Mouse (Mus musculus): ENCODE data around the gene Klhl40. TPM values are rescaled to one million over a fixed set of nuclear protein-coding genes. Genes with fewer than 3 reads are reported as not detected.

Klhl40 gene
- polyA plus RNA-seq, 1 experiment from 2014 or later, result 1.1 TPM

DNA sequence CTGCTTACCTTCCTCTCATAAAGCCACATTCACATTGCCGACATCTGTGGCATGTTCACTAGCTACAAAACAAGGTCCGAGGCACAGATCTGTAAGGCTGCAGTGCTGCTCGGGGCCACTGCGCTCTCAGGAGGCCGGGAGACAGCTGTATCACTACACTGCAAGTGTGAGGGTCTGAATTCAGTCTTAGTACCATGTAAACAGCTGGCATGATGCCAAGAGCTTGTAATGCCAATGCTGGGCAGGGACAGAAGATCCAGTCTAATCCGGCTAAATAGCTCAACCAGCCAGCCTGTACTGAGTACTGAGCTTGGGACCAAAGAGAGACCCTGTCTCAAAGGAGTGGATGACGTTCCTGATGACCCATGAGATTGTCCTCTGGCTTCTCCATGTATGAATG, 46.6 kb downstream of the Klhl40 start:
- Histone ChIP-seq H3K36me3 (ENCODE audit: control insufficient read depth, insufficient read depth, low read length) (no peaks in the 10 kb centered on the region), H3K4me3 (replicated peaks; ENCODE audit: low read depth, low read length) (no peak overlapping the region), H3K27me3 (ENCODE audit: control insufficient read depth, insufficient read depth, low read length) (no peaks in the 10 kb centered on the region), H3K27ac (replicated peaks; ENCODE audit: low read depth, low read length) (no peak overlapping the region), H3K4me2 (ENCODE audit: low read length) (no peak overlapping the region), H3K4me1 (ENCODE audit: control insufficient read depth, insufficient read depth, low read length) (peaks cover 4% of the 10 kb centered on the region; the same call in 1 of the 2 replicates), H3K9me3 (ENCODE audit: control insufficient read depth, low read length) (no peaks in the 10 kb centered on the region), H3K9ac (replicated peaks; ENCODE audit: low read length) (no peak overlapping the region)
- DNase-seq, result peak; percentile 72
- 70% methylated on average over 7 of the region's 7 CpGs for WGBS
- no peak for ATAC-seq (ENCODE audit: low FRiP score, low TSS enrichment)

GRCm38 (mm10) chr9:121826356-121826755, 48.9 kb downstream of the Klhl40 start:
- Histone ChIP-seq H3K4me2 (ENCODE audit: low read length) (no peak overlapping the region), H3K4me1 (ENCODE audit: control insufficient read depth, insufficient read depth, low read length) (peaks cover 4% of the 10 kb centered on the region; the same call in 1 of the 2 replicates), H3K36me3 (ENCODE audit: control insufficient read depth, insufficient read depth, low read length) (no peaks in the 10 kb centered on the region), H3K4me3 (replicated peaks; ENCODE audit: low read depth, low read length) (no peak overlapping the region), H3K27me3 (ENCODE audit: control insufficient read depth, insufficient read depth, low read length) (no peaks in the 10 kb centered on the region), H3K27ac (replicated peaks; ENCODE audit: low read depth, low read length) (no peak overlapping the region), H3K9ac (replicated peaks; ENCODE audit: low read length) (no peak overlapping the region), H3K9me3 (ENCODE audit: control insufficient read depth, low read length) (no peaks in the 10 kb centered on the region)
- no peak for DNase-seq
- no peak for ATAC-seq (ENCODE audit: low FRiP score, low TSS enrichment)
- WGBS, result 95% methylated on average over 3 of the region's 3 CpGs

GRCm38 (mm10) chr9:121828314-121828713, 50.9 kb downstream of the Klhl40 start:
- no peak overlapping the region for H3K27ac ChIP-seq (replicated peaks; ENCODE audit: low read depth, low read length)
- DNase-seq (no peak), ATAC-seq (ENCODE audit: low FRiP score, low TSS enrichment) (no peak)
- H3K4me1 ChIP-seq (ENCODE audit: control insufficient read depth, insufficient read depth, low read length), result no peaks in the 10 kb centered on the region
- H3K4me2 ChIP-seq (ENCODE audit: low read length), result no peak overlapping the region
- H3K9ac ChIP-seq (replicated peaks; ENCODE audit: low read length), result no peak overlapping the region
- no peak overlapping the region for H3K4me3 ChIP-seq (replicated peaks; ENCODE audit: low read depth, low read length)
- no peaks in the 10 kb centered on the region for H3K36me3 ChIP-seq (ENCODE audit: control insufficient read depth, insufficient read depth, low read length)
- no peaks in the 10 kb centered on the region for H3K9me3 ChIP-seq (ENCODE audit: control insufficient read depth, low read length)
- 80% methylated on average over 6 of the region's 6 CpGs for WGBS
- H3K27me3 ChIP-seq (ENCODE audit: control insufficient read depth, insufficient read depth, low read length), result no peaks in the 10 kb centered on the region

- Histone ChIP-seq H3K4me2 (ENCODE audit: low read length) (no peak overlapping the region), H3K36me3 (ENCODE audit: control insufficient read depth, insufficient read depth, low read length) (no peaks in the 10 kb centered on the region), H3K9me3 (ENCODE audit: control insufficient read depth, low read length) (no peaks in the 10 kb centered on the region), H3K4me3 (replicated peaks; ENCODE audit: low read depth, low read length) (no peak overlapping the region), H3K27me3 (ENCODE audit: control insufficient read depth, insufficient read depth, low read length) (no peaks in the 10 kb centered on the region), H3K9ac (replicated peaks; ENCODE audit: low read length) (no peak overlapping the region), H3K27ac (replicated peaks; ENCODE audit: low read depth, low read length) (no peak overlapping the region), H3K4me1 (ENCODE audit: control insufficient read depth, insufficient read depth, low read length) (no peaks in the 10 kb centered on the region)
- WGBS, result 76% methylated on average over 7 of the region's 7 CpGs
- DNase-seq (no peak), ATAC-seq (ENCODE audit: low FRiP score, low TSS enrichment) (no peak)
Observed at GRCm38 (mm10) chr9:121829270-121829992, 52.0 kb downstream of the Klhl40 start.

GRCm38 (mm10) chr9:121830243-121830955, 53.0 kb downstream of the Klhl40 start:
- Histone ChIP-seq H3K27me3 (ENCODE audit: control insufficient read depth, insufficient read depth, low read length) (no peaks in the 10 kb centered on the region), H3K9ac (replicated peaks; ENCODE audit: low read length) (no peak overlapping the region), H3K27ac (replicated peaks; ENCODE audit: low read depth, low read length) (no peak overlapping the region), H3K36me3 (ENCODE audit: control insufficient read depth, insufficient read depth, low read length) (no peaks in the 10 kb centered on the region), H3K4me1 (ENCODE audit: control insufficient read depth, insufficient read depth, low read length) (no peaks in the 10 kb centered on the region), H3K4me2 (ENCODE audit: low read length) (no peak overlapping the region), H3K4me3 (replicated peaks; ENCODE audit: low read depth, low read length) (no peak overlapping the region), H3K9me3 (ENCODE audit: control insufficient read depth, low read length) (no peaks in the 10 kb centered on the region)
- DNase-seq (peak; percentile 54), ATAC-seq (ENCODE audit: low FRiP score, low TSS enrichment) (no peak)
- WGBS, result 81% methylated on average over 6 of the region's 6 CpGs

DNA sequence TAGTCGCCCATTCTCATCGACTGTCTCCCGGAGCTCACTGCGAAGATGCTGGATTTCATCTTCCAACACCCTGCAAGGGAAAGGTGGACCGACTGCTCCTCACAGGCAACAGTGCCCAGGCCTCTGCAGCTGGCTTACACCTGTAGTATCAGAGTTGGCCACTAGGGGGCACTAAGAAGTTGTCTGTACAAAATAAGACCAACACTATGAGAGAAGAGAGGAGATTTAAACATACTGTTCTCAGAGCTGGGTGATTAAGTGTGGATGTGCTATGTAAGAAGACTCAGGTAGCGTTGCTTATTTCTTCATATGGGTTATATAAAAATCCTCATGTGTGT, 53.5 kb downstream of the Klhl40 start:
- Histone ChIP-seq H3K4me2 (ENCODE audit: low read length) (no peak overlapping the region), H3K9ac (replicated peaks; ENCODE audit: low read length) (no peak overlapping the region), H3K9me3 (ENCODE audit: control insufficient read depth, low read length) (no peaks in the 10 kb centered on the region), H3K27me3 (ENCODE audit: control insufficient read depth, insufficient read depth, low read length) (no peaks in the 10 kb centered on the region), H3K36me3 (ENCODE audit: control insufficient read depth, insufficient read depth, low read length) (no peaks in the 10 kb centered on the region), H3K4me1 (ENCODE audit: control insufficient read depth, insufficient read depth, low read length) (no peaks in the 10 kb centered on the region), H3K4me3 (replicated peaks; ENCODE audit: low read depth, low read length) (no peak overlapping the region), H3K27ac (replicated peaks; ENCODE audit: low read depth, low read length) (no peak overlapping the region)
- ATAC-seq (ENCODE audit: low FRiP score, low TSS enrichment) (0 out of 2 replicates have a peak, but pooled peaks have one; percentile 37), DNase-seq (peak; percentile 94)
- WGBS, result 30% methylated on average over 6 of the region's 6 CpGs

Other genes with a start within 250 kb of the Klhl40 start
- gene Lyzl4, start 135.5 kb upstream of the Klhl40 start, polyA plus RNA-seq (2014; fragmentation: Nextera tagmentation; extraction: Ambion mirVana), result not detected in 2 replicates
- gene Vipr1, start 134.9 kb upstream of the Klhl40 start, polyA plus RNA-seq (2014; fragmentation: Nextera tagmentation; extraction: Ambion mirVana), result 0.08 and 0.25 TPM in 2 replicates
- gene Sec22c, start 72.1 kb upstream of the Klhl40 start, polyA plus RNA-seq (2014; fragmentation: Nextera tagmentation; extraction: Ambion mirVana), result 20.0 and 27.7 TPM in 2 replicates
- gene Ss18l2, start 67.3 kb upstream of the Klhl40 start, polyA plus RNA-seq (2014; fragmentation: Nextera tagmentation; extraction: Ambion mirVana), result 164 and 190 TPM in 2 replicates
- gene Nktr, start 58.4 kb upstream of the Klhl40 start, polyA plus RNA-seq (2014; fragmentation: Nextera tagmentation; extraction: Ambion mirVana), result 61.5 and 73.0 TPM in 2 replicates
- 15.8 and 17.5 TPM in 2 replicates for gene Zfp651, start 18.3 kb upstream of the Klhl40 start, polyA plus RNA-seq (2014; fragmentation: Nextera tagmentation; extraction: Ambion mirVana)
- gene Hhatl, start 14.9 kb downstream of the Klhl40 start, polyA plus RNA-seq (2014; fragmentation: Nextera tagmentation; extraction: Ambion mirVana), result 0.12 and 0.24 TPM in 2 replicates
- gene Ccdc13, start 61.9 kb downstream of the Klhl40 start, polyA plus RNA-seq (2014; fragmentation: Nextera tagmentation; extraction: Ambion mirVana), result 2.3 and 2.9 TPM in 2 replicates
- gene Higd1a, start 80.8 kb downstream of the Klhl40 start, polyA plus RNA-seq (2014; fragmentation: Nextera tagmentation; extraction: Ambion mirVana), result 135 and 165 TPM in 2 replicates
- gene Ackr2, start 120.7 kb downstream of the Klhl40 start, polyA plus RNA-seq (2014; fragmentation: Nextera tagmentation; extraction: Ambion mirVana), result 3.2 and 4.5 TPM in 2 replicates
- not detected in 2 replicates for gene Cyp8b1, start 138.7 kb downstream of the Klhl40 start, polyA plus RNA-seq (2014; fragmentation: Nextera tagmentation; extraction: Ambion mirVana)
- 0.80 and 0.81 TPM in 2 replicates for gene Fam198a, start 173.4 kb downstream of the Klhl40 start, polyA plus RNA-seq (2014; fragmentation: Nextera tagmentation; extraction: Ambion mirVana)
- 22.4 and 23.0 TPM in 2 replicates for gene Pomgnt2, start 219.5 kb downstream of the Klhl40 start, polyA plus RNA-seq (2014; fragmentation: Nextera tagmentation; extraction: Ambion mirVana)

Data from midbrain, embryonic 14.5 days (tissue).